Comparison of ENCODE assay signal across 11 mouse cellular contexts in the genomic region with DNA sequence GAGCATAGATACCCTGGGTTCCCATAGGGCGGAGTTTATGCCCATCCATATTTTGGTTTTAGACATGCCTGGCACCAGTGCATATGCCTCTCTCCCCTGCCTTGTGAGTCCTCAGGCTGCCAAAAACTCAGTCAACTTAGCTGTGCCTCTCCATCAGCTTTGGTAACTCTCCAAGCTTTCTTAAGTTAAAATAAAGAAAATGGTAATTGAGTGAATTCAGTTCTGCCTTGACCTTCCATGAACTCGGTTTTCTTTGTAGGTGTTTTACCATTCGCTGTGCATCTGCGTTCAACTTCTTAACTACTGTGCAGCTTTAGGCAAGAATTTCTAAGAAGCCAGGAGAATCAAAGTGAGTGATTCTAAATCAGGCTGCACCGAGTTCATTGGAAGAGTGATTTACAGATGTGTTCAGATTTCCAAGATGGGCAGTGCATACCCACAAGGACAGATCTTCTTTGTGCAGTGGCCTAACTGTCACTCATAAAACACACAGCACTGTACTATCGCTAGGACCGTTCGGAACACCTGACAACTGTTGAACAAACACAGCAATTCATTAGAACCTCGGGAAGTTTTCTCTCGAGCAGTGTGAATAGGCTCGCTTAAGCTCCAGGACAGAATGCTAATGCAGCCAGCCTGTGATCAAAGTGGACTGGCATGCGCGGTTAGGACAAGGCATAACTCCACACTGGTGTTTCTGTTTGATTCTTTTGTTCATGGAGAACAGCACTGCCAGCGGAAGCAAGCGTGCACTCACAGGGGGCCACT.
DNase-seq lines count a peak whose midpoint lies in the region; ATAC-seq lines count a peak whose summit lies in the region.
"Had no signal": no experiment of that assay in that cellular context is flagged by ENCODE, and none has a peak within 500 bp of the region (broad histone marks: within the 10 kb centered on the region; RNA-seq: fewer than 3 reads in every experiment).

No protein-coding gene starts in this region.

- peak; percentile 65 for ATAC-seq in embryonic facial prominence, embryonic 11.5 days (replicated peaks; ENCODE audit: insufficient number of reproducible peaks, low FRiP score, low TSS enrichment, low read depth)
- ATAC-seq in hindbrain, embryonic 16.5 days: peak; percentile 96
- peak; percentile 94 for ATAC-seq in midbrain, embryonic 15.5 days (replicated peaks)
- no peak for ATAC-seq in kidney, embryonic 14.5 days (ENCODE audit: low FRiP score, low TSS enrichment)

- no peak overlapping the region for H3K4me2 ChIP-seq in embryonic facial prominence, embryonic 11.5 days (ENCODE audit: low read depth, low read length)
- peak overlapping the region; percentile 27 for H3K4me2 ChIP-seq in hindbrain, embryonic 16.5 days (ENCODE audit: low read length)
- H3K4me2 ChIP-seq in midbrain, embryonic 15.5 days: peak overlapping the region; percentile 31
- H3K4me2 ChIP-seq in kidney, embryonic 14.5 days (replicated peaks; ENCODE audit: low read depth, low read length): no peak overlapping the region
- H3K4me2 ChIP-seq: liver, embryonic 13.5 days had no signal

- H3K4me1 ChIP-seq in embryonic facial prominence, embryonic 11.5 days (ENCODE audit: control insufficient read depth, insufficient read depth, low read length): no peaks in the 10 kb centered on the region
- H3K4me1 ChIP-seq in hindbrain, embryonic 16.5 days (ENCODE audit: control insufficient read depth, insufficient read depth, low read depth, low read length): peaks cover 8% of the 10 kb centered on the region
- H3K4me1 ChIP-seq in midbrain, embryonic 15.5 days: peaks cover 13% of the 10 kb centered on the region
- H3K4me1 ChIP-seq in kidney, embryonic 14.5 days (ENCODE audit: control insufficient read depth, insufficient read depth, low read length): no peaks in the 10 kb centered on the region
- H3K4me1 ChIP-seq: liver, embryonic 13.5 days had no signal

- intact Hi-C loops in gastrocnemius, postnatal 36 days (cut with DNase I): no loop called here

- H3K36me3 ChIP-seq in embryonic facial prominence, embryonic 11.5 days (replicated peaks; ENCODE audit: control insufficient read depth, insufficient read depth, low read depth, low read length): no peaks in the 10 kb centered on the region
- no peaks in the 10 kb centered on the region for H3K36me3 ChIP-seq in hindbrain, embryonic 16.5 days (ENCODE audit: control insufficient read depth, insufficient read depth, low read length)
- H3K36me3 ChIP-seq in midbrain, embryonic 15.5 days (replicated peaks): no peaks in the 10 kb centered on the region
- H3K36me3 ChIP-seq in kidney, embryonic 14.5 days (ENCODE audit: control insufficient read depth, insufficient read depth, low read length): no peaks in the 10 kb centered on the region
- H3K36me3 ChIP-seq: G1E; liver, embryonic 13.5 days had no signal

- 55% methylated on average over 15 of the region's 15 CpGs for WGBS in embryonic facial prominence, embryonic 11.5 days
- WGBS in hindbrain, embryonic 16.5 days: 26% methylated on average over 15 of the region's 15 CpGs
- 16% methylated on average over 15 of the region's 15 CpGs for WGBS in midbrain, embryonic 15.5 days
- WGBS in kidney, embryonic 14.5 days: 71% methylated on average over 15 of the region's 15 CpGs

- DNase-seq in R1 (ENCODE audit: low read depth, low spot score): peak; percentile 22
- DNase-seq in embryonic facial prominence, embryonic 11.5 days (ENCODE audit: low spot score): peak; percentile 21
- no peak for DNase-seq in lung, postnatal 25 days (ENCODE audit: low spot score)
- DNase-seq in gastrocnemius, postnatal 36 days: no peak
- no peak for DNase-seq in lung, postnatal 10 days
- DNase-seq: heart, postnatal 4 days; liver, embryonic 13.5 days had no signal

- no peaks in the 10 kb centered on the region for H3K9me3 ChIP-seq in embryonic facial prominence, embryonic 11.5 days (replicated peaks; ENCODE audit: control insufficient read depth, low read length)
- no peaks in the 10 kb centered on the region for H3K9me3 ChIP-seq in hindbrain, embryonic 16.5 days (ENCODE audit: control insufficient read depth, low read length)
- H3K9me3 ChIP-seq in midbrain, embryonic 15.5 days: no peaks in the 10 kb centered on the region
- H3K9me3 ChIP-seq in kidney, embryonic 14.5 days (ENCODE audit: control insufficient read depth, low read length): no peaks in the 10 kb centered on the region
- H3K9me3 ChIP-seq: liver, embryonic 13.5 days had no signal

- no peak overlapping the region for H3K27ac ChIP-seq in embryonic facial prominence, embryonic 11.5 days (replicated peaks; ENCODE audit: low read depth, low read length)
- peak overlapping the region; percentile 70 for H3K27ac ChIP-seq in hindbrain, embryonic 16.5 days (ENCODE audit: low read depth, low read length)
- H3K27ac ChIP-seq in midbrain, embryonic 15.5 days: peak overlapping the region; percentile 58
- H3K27ac ChIP-seq in kidney, embryonic 14.5 days (ENCODE audit: low read depth, low read length): no peak overlapping the region
- H3K27ac ChIP-seq: liver, embryonic 13.5 days had no signal

- no peaks in the 10 kb centered on the region for H3K27me3 ChIP-seq in embryonic facial prominence, embryonic 11.5 days (ENCODE audit: control insufficient read depth, insufficient read depth, low read length)
- H3K27me3 ChIP-seq in hindbrain, embryonic 16.5 days (replicated peaks; ENCODE audit: control insufficient read depth, insufficient read depth, low read length): no peaks in the 10 kb centered on the region
- no peaks in the 10 kb centered on the region for H3K27me3 ChIP-seq in midbrain, embryonic 15.5 days (replicated peaks)
- H3K27me3 ChIP-seq in kidney, embryonic 14.5 days (ENCODE audit: control insufficient read depth, insufficient read depth, low read length): no peaks in the 10 kb centered on the region
- H3K27me3 ChIP-seq: liver, embryonic 13.5 days had no signal

- no peak overlapping the region for H3K4me3 ChIP-seq in embryonic facial prominence, embryonic 11.5 days (ENCODE audit: low read depth, low read length)
- H3K4me3 ChIP-seq in hindbrain, embryonic 16.5 days (ENCODE audit: low read length): no peak overlapping the region
- 0 out of 2 replicates have a peak overlapping the region, but pooled peaks have one; percentile 1 for H3K4me3 ChIP-seq in midbrain, embryonic 15.5 days
- no peak overlapping the region for H3K4me3 ChIP-seq in kidney, embryonic 14.5 days (ENCODE audit: low read length)
- H3K4me3 ChIP-seq: liver, embryonic 13.5 days had no signal

- H3K9ac ChIP-seq in embryonic facial prominence, embryonic 11.5 days (replicated peaks; ENCODE audit: low read length): no peak overlapping the region
- H3K9ac ChIP-seq in hindbrain, embryonic 16.5 days (ENCODE audit: low read depth, low read length): no peak overlapping the region
- 0 out of 2 replicates have a peak overlapping the region, but pooled peaks have one; percentile 4 for H3K9ac ChIP-seq in midbrain, embryonic 15.5 days
- H3K9ac ChIP-seq in kidney, embryonic 14.5 days (ENCODE audit: low read depth, low read length): no peak overlapping the region
- H3K9ac ChIP-seq: liver, embryonic 13.5 days had no signal

Comparison
In these comparisons a context has a peak if more than half of its experiments do, and no peak if none do; other contexts are left out.
1. DNase-seq: peak in R1 (single experiment) and embryonic facial prominence, embryonic 11.5 days (single experiment); none in lung, postnatal 25 days (single experiment), gastrocnemius, postnatal 36 days (0 of 2) and lung, postnatal 10 days (single experiment).
2. H3K27ac ChIP-seq: peak in hindbrain, embryonic 16.5 days (single experiment) and midbrain, embryonic 15.5 days (single experiment); none in embryonic facial prominence, embryonic 11.5 days (single experiment) and kidney, embryonic 14.5 days (single experiment).
3. H3K4me2 ChIP-seq: peak in hindbrain, embryonic 16.5 days (single experiment) and midbrain, embryonic 15.5 days (single experiment); none in embryonic facial prominence, embryonic 11.5 days (single experiment) and kidney, embryonic 14.5 days (single experiment).